Mouse (Mus musculus) frontal cortex, adult 2 months (tissue): ENCODE measurements around the gene Wbp2. TPM values are rescaled to one million over a fixed set of nuclear protein-coding genes. Genes with fewer than 3 reads are reported as not detected.

Experiments used
- DNase-seq, 2 experiments: peaks; one replicate each; pipeline ENCODE4 v3.0.0; 2022; ENCODE audit warnings: low spot score in 1 of 2; ENCODE audit errors: extremely low spot score in 1 of 2
- polyA plus RNA-seq: library from polyadenylated mRNA; depleted of rRNA; stranded (reverse); fragments of >200 nt; gene quantifications from 2 replicates; pipeline ENCODE4 v1.2.3, GENCODE M21; 2012

Wbp2 gene
- polyA plus RNA-seq, 1 experiment: 391 TPM

DNA sequence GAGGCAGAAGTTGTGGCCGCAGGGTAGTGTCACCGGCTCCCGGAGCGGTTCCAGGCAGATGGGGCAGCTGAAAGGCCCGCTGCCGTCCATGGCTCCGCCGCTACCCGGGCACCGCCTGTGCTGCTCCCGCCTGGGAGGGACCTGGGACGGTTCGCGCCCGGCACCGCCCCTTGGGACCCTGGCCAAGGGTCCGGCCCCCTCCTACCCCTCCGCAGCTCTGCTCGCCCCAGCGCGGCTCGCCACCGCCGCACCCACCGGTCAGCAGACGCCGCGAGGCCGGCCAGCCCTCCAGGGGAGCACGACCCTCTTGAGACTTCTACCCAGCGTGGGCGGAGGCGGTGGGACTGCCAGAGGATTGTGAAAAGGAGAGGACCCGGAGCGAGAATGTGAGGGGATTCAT lies 23.3 kb upstream of the Wbp2 start:
- DNase-seq: no peak

DNA sequence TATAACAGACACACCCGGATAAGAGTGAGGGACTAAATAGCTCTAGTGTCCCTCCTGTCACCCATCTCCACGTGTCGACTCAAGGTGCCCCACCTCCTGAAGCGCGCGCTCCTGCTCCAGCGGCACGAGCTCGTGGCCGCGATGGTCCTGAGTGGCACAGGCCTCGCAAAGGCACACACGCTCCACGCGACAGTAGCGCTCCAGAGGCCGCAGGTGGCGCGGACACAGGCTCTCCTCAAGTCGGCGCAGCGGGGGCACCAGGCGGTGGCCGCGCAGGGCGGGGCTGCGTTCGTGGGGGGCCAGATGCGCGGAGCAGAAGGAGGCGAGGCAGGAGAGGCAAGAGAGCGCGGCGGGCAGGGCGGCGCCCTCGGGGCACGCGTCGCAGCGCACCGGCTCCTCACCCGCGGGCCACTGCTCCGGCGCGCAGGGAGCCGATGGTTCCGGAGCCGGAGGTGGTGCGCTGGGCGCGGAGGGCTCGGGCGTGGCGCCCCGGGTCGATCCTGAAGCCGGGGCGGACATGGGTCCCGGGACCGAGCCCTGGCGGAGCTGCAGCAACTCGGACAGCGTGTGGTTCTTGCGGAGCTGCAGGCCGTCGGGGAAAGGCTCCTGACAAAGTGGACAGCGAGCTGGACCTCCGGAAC lies 22.8 kb upstream of the Wbp2 start:
- DNase-seq: no peak

DNA sequence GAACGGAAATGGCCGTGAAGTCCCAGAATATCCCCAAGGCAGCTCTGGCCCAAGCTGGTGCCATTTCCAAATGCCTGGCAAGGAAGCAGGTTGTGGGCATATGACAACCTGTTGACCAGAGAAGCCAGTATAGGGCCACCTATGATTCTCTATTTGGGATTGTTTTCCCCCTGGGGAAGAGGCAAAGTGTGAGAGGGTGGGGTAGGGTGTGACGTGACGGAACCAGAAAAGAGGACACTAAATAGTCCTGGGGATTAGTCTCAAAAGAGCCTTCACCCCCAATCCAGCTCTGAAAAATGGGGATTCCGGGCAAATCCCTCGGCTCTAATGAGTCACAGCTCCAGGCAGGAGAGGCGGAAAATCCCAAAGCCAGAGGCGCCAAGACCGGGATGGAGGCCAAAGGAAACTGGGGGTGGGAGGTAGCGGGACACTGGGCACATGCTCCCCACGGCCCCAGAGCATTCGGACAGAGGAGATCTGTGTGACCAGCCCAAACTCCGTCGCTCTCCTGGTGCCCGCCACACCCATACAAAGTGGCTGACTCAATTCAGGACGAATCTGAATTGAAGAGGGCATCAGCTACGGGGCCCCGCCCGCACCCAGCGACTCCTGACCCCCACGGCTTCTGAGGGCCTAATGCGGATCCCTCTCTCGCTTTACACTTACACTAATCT lies 21.8 kb upstream of the Wbp2 start:
- DNase-seq: peak in 1 of 2 experiments; percentile 51

DNA sequence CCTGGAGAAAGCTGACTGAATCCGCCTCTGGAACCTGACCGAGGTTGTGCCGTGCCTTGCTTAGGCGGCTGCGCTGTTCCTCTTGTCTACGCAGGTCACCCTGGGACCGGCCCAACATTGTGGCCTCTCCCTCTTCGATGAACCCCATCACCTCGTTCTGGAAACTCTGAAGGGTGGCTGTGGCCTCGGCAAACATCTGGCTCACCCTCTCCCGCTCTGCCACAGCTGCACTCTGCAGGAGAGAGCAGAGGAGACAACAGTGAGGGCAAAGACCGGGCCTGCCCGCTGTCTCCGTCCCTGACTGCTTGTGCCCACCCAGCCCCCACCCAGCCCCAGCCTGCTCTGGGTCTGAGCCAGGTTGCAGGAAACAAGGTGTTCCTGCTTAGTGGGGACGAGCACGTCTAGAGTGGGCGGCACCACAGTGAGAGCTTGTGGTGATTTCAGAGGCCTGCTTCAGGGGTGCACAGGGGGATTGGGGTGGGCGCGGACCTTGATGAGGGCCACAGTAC lies 21.0 kb upstream of the Wbp2 start:
- no peak for DNase-seq

DNA sequence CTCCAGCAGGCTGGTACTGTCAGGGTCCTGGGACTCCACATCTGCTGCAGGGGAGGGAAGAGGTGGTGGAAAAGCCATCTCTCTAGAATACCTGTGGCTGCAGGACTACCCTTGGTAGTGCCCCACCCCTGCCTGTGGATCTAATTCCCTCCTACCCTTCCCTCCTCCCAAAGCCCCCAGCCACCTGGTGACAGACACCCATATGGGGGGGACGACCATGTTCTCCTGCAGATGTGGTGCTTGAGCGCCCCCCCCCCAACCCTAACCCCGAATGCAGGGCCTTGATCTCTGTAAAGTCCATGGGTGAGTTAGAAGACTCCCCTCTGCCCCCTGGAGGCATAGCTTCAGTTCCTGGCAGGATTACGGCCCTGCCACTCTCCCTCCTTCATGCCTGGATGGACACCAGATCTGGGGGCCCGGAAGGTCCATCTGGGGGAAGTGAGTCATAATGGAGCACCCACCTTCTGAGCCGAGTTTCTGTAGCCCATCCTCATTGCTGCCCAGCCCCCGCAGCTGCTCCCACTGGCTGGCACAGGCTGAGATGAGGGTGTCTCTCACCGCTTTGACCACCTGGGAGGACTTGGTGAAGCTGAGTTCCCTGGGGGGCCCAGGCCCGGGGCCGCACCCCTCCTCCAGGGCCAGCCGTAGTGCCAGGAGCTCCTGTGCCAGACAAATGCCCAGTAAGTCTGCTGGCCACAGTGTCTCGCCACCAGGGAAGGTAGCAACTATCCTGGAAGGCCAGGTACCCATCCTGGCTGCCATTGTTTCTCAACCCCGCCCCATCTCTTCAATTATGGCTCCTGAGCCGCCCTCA lies 20.4 kb upstream of the Wbp2 start:
- DNase-seq: no peak

DNA sequence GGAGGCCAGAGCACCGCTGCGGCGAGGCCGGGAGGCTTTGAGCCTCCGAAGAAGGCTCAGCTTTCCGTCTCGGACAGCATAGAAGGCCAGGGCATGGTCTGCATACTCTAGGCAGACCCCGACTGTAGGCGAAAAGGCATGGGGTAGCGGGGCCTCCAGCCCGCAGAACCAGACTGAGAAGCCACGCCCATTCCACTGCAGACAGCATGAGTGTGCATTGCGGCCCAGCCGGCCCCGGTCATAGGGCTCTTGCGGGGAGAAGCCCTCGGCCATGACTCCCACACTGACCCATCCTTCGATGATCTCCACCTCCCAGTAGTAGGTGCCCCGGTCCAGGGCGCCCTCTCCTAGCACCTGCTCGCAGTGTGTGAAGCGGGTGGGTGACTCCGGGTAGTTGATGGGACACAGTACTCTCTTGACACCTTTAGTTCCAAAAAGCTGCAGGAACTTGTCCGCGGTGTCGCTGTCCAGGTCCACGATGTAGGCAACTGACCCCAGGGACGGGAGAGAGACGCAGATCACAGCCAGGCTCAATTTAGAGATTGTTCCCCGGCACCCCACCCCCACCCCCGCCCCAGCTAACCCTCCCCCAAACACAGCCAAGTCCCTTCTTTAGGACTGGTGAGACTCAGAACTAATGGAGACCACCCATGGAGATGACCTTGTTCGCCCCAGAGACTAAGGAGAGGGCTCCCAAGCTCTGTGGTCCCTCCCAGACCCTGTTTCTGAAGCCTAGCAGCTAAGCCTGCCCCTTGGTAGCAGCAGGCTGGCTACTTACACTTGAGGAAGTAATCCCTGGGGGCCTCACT lies 19.6 kb upstream of the Wbp2 start:
- no peak for DNase-seq

DNA sequence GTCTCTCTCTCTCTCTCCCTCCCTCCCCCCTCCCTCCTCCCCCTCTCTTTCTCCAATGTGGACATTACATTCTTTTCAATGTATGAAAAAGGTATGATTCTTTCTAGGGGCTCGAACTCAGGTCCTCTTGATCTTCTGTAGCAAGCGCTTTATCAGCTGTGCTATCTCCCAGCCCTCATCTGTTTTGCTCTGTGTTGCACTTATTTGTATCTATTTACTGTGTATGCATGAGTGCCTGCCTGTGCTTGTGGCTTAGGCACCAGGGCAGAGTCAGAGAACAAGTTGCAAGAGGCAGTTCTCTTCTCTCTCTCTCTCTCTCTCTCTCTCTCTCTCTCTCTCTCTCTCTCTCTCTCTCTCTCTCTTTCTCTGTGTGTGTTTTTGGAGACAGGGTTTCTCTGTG lies 18.3 kb upstream of the Wbp2 start:
- DNase-seq: no peak

DNA sequence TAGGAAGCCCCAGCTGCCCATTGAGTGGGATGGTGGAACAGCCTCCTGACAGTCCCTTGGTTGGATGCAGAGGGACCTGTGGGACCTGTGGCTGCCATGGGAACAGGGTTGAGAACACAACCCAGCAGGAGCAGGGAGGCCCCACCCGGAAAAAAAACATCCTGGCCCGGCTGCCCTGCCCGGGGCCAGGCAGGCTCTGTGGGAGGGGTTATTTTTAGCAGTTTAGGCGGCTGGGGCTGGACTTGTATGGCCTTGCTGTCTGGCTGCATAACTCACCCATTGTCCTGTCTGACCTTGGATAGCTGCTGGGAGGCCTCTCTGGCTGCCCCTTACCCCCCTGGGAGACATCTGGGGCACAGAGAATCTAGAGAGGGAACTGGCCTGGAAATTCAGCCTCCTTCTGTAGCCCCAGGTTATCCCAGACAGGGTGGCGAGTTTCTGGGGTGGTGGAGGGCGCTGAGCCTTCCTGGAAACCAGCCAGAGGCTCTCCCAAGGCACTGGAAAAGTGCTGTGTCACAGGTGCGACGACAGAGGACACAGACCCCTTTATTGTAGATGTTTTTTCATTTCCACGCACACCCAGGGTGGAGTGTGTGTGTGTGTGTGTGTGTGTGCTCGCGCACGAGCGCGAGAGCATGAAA lies 17.3 kb upstream of the Wbp2 start:
- no peak for DNase-seq

DNA sequence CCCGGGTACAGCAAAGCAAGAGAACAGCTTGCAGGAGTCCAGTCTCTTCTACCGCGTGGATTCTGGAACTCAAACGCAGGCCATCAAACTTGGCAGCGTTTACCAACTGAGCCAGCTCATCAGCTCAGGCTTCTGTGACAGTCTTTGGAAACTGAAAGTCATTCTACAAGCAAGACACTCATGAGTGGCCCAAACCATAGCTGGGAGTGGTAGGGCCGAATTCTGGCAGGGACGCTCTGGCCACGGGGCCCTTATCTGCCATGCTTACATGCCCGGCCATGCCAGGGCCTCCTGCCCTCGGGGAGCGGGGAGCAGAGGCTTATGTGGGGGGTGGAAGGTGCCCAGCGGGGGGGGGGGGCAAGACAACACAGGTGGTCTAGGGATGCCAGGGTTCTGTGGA lies 16.8 kb upstream of the Wbp2 start:
- no peak for DNase-seq

DNA sequence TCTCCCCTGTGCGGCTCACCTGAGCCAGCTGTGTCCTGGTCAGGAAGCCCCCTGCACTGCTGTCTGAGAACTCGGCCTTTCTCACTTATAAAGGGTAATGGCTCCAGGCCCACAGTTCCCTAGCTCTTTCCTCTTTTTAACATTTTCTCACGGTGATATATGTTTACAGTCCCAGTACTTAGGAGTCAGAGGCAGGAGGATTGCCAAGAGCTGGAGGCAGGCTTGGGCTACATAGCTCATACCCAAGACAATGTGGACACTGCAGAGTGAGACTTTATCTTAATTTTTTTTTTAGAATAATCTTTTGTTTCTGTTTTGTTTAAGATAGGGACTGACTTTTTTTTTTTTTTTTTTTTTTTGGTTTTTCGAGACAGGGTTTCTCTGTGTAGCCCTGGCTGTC lies 15.7 kb upstream of the Wbp2 start:
- DNase-seq: no peak

DNA sequence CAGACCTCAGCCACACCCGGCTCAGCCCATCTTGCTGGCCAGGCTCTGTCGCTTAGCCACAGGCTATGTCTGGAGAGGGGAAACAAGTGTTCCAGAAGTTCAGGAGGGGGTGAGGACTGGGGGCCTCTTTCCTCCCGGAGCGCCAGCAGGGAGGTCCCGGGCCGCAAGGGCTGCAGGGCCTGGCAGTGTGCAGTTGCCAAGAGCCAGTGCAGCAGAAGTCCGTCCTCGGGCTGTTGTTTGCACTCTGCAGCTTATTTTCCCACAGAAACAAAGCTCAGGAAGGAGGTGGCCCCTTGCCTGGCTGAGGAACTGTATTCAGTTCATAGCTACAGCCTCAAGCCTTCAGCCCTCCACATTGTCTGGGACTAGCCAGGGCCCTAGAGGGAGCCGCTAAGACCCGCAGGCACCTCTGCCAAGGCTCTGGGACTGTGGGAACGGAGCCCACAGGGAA lies 15.2 kb upstream of the Wbp2 start:
- no peak for DNase-seq

DNA sequence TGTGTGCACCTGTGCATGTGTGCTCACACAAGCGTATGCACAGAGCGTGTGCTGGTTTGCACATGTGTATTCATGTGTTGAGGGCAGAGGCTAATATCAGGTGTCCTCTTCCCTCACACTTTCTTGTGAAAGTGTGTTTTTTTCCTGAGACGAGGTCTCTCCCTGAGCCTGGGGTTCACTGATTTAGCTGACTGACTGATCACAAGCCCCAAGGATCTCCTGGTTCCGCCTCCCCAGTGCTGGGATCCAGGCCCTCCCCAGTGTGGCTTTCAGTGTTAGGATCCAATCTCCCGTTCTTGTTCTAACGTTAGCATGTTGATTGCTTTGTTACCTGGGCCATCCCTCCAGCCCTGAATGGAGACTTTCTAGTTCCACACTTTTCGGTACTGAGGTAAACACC lies 14.0 kb upstream of the Wbp2 start:
- DNase-seq: no peak

DNA sequence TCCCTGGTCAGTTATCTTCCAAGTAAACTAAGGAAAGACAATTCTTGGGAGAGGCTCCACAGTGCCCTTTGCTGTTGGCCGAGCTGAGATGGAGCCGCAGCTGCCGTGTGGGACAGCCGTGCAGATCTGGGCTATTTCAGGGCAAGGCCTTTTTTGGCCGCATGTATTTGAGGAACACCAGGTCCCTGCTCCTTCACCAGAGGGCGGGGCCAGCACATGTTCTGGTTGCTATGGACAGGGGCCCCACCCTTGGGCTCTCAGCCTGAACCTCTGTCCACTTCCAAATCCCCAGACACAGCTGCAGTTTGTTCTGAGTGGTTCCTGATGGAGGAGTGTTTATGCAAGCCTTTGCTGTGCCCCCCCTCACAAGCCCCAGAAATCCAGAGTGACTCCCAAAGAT lies 13.6 kb upstream of the Wbp2 start:
- DNase-seq: no peak

DNA sequence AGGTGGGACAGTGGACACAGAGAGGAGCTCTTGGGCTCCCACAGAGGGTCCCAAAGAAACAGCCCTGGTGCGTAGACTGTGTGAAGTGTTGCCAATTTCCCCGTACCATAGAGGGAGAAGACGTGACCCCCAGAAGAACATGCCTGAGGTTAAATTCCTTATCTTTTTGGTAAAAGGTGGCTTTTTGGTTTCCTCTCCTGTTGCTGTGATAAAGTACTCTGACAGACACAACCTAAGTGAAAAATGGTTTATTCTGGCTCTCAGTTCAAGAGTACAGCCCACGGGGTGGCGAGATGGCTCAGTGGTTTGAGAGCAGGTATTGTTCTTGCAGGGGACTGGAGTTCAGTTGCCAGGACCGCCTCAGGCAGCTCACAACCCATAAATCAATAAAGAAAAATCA lies 12.7 kb upstream of the Wbp2 start:
- no peak for DNase-seq

DNA sequence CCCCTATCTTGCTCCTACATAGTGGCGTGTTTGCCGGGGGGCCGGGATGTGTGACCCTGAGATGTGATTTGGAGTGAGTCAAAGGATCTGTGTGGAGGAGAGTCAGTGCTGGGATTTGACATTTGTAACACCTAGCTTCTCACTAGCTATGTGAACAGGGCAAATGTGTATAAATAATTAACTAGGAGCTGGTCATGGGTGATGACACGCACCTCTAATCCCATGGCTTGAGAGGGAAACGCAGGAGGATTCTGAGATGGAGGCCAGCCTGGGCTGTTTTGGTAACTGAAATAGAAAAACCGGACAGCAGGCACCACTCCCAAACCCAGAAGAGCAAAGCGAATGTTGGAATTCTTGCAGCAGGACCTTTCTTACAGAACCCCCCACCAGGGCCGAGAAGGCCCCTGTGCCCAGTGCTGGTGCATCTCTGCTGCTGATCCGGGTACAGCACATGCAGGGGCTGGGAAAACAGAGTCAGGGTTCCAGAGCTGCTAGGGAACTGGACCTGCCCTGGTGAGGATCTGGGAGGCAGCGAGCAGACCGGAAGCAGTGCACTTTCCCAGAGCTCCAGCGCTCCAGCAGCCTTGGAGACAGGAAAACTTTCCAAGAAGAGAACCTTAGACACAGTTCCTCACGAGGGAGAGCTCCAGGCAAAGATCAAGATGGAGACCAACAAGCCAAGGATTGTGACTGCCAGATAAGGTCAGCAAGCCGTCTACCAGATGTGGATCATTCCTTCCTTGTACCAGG lies 12.1 kb upstream of the Wbp2 start:
- DNase-seq: no peak

DNA sequence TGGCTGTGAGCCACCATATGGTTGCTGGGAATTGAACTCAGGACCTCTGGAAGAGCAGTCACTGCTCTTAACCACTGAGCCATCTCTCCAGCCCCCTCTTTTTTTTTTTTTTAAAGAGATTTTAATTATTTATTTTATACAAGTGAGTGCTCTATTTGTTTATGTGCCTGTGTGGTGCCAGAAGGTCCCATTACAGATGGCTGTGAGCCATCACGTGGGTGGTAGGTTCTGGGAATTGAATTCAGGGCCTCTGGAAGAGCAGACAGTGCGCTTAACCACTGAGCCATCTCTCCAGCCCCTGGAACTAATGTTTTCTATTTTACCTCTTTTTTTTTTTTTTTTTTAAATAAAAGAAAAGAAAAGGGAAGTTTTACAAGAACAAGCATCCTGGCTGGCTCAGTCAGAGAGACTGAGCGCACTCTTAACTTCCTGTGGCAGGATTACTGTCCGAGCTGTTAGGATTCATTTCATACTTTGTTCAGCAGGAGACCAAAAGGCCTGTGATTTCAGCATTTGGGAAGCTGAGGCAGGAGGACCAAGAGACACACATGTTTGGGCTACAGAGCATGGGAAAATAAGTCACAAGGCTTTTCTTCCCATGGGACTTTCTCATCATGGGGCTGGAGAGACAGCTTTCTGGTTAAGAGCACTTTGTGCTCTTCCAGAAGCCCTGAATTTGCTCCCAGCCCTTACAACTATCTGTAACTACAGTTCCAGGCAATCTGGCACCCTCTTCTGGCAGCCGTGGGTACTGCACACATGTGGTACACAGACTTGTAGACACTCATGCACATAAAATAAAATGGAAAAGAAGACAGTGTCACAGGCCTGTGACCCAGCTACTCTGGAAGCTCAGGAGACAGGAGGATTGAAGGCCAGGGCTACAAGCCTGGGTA lies 9.7 kb upstream of the Wbp2 start:
- DNase-seq: no peak

DNA sequence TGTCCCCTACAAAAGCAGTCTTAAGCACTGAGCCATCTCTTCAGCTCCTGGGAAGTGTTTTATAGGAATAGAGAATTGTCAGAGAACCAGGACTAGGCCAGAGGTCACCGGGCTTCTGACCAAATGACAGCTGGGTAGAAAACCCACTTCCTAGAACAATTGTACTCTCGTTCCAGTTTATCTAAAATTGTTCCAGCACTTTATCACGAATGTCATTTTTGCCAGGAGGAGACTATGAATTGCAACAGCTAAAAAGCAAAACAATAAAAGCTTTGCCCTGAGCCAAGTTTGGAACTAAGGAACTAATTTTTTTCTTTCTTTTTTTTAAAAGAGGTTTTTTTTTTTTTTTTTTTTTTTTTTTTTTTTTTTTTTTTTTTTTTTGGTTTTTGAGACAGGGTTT lies 8.8 kb upstream of the Wbp2 start:
- no peak for DNase-seq

DNA sequence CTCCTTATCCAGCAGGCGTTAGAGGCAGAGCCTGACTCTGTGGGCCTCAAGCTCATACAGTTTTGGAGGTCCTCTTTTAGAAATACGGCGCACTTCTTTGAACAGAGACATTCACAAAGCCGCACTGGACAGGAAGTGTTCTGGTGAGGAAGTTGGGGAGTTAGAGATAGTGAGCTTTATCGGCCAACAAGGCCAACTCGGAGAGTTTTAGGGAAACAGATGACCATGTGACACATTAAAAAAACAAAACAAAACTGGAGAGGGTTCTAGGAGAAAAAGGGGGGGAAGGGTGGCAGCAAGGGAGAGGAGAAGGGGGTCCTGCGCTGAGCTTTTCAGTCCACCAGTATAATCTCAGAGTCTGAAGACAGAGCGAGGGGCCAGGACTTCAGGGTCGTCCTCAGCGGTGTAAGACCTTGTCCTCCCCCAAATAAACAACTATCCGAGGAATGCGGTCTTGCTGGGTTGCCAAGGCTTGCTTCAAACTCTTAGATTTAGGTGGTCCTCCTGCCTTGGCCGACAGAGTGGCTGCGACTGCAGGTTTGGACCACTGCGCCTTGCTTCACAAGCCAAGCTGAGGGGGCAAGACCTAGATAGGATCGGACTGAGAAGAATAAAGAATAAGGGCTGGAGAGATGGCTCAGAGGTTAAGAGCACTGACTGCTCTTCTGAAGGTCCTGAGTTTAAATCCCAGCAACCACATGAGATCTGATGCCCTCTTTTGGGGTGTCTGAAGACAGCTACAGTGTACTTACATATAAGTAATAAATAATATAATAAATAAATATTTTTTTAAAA lies 7.2 kb upstream of the Wbp2 start:
- DNase-seq: no peak
